18 mouse cellular contexts compared by ENCODE assay signal in genomic region chr9:116293110-116293509, GRCm38 (mm10).
DNase-seq lines count a peak whose midpoint lies in the region; ATAC-seq and TF ChIP-seq lines count a peak whose summit lies in the region.
"Had no signal": no experiment of that assay in that cellular context is flagged by ENCODE, and none has a peak within 500 bp of the region (broad histone marks: within the 10 kb centered on the region; RNA-seq: fewer than 3 reads in every experiment).

No protein-coding gene starts in this region.

- no peak for TF ChIP-seq POLR2A in heart, adult 2 months (IDR thresholded peaks at IDR 0.05; ENCODE audit: insufficient read depth, low read depth, low read length)

- intact Hi-C loops in heart, adult 2 months (cut with DNase I) = no loop called here

- no peaks in the 10 kb centered on the region for H3K36me3 ChIP-seq in heart, adult 2 months (ENCODE audit: control insufficient read depth, insufficient read depth, low read length)
- H3K36me3 ChIP-seq in heart, embryonic 11.5 days (ENCODE audit: control insufficient read depth, insufficient read depth, low read length) = no peaks in the 10 kb centered on the region
- no peaks in the 10 kb centered on the region for H3K36me3 ChIP-seq in limb, embryonic 12.5 days
- H3K36me3 ChIP-seq in limb, embryonic 10.5 days = no peaks in the 10 kb centered on the region
- H3K36me3 ChIP-seq in liver, postnatal 0 days (replicated peaks; ENCODE audit: insufficient read depth, low read length) = no peaks in the 10 kb centered on the region
- H3K36me3 ChIP-seq: G1E; hindbrain, embryonic 10.5 days; intestine, embryonic 15.5 days had no signal

- no peak overlapping the region for H3K27ac ChIP-seq in heart, adult 2 months
- H3K27ac ChIP-seq in heart, embryonic 11.5 days (ENCODE audit: low read depth, low read length) = no peak overlapping the region
- H3K27ac ChIP-seq in limb, embryonic 12.5 days = 0 out of 2 replicates have a peak overlapping the region, but pooled peaks have one; percentile 12
- no peak overlapping the region for H3K27ac ChIP-seq in limb, embryonic 10.5 days
- H3K27ac ChIP-seq in liver, postnatal 0 days (ENCODE audit: low read depth) = no peak overlapping the region
- H3K27ac ChIP-seq: hindbrain, embryonic 10.5 days; intestine, embryonic 15.5 days; liver, embryonic 14.5 days had no signal

- DNase-seq in heart, adult 2 months = peak; percentile 30 to 36
- DNase-seq in limb, embryonic 10.5 days (ENCODE audit: low spot score) = no peak
- DNase-seq in kidney, postnatal 36 days = peak; percentile 39 to 62
- peak; percentile 58 for DNase-seq in lung, postnatal 36 days
- DNase-seq in liver, postnatal 0 days = no peak
- DNase-seq: B cell, adult 2 months; cerebellum, postnatal 14 days; gastrocnemius, postnatal 36 days; right cerebral cortex, postnatal 14 days had no signal

- H3K79me2 ChIP-seq in heart, adult 2 months (replicated peaks; ENCODE audit: control insufficient read depth, insufficient read depth, low read length) = no peaks in the 10 kb centered on the region

- no peak overlapping the region for H3K4me2 ChIP-seq in heart, embryonic 11.5 days
- H3K4me2 ChIP-seq in limb, embryonic 12.5 days = no peak overlapping the region
- H3K4me2 ChIP-seq in liver, postnatal 0 days (ENCODE audit: low read depth, low read length) = no peak overlapping the region
- H3K4me2 ChIP-seq: intestine, embryonic 15.5 days; midbrain, embryonic 11.5 days had no signal

- H3K4me1 ChIP-seq in heart, adult 2 months (ENCODE audit: control insufficient read depth, insufficient read depth, low read length) = peaks cover 3% of the 10 kb centered on the region
- no peaks in the 10 kb centered on the region for H3K4me1 ChIP-seq in heart, embryonic 11.5 days (ENCODE audit: control insufficient read depth, insufficient read depth, low read length)
- H3K4me1 ChIP-seq in limb, embryonic 12.5 days (replicated peaks) = peaks cover 2% of the 10 kb centered on the region; the same call in 1 of the 2 replicates
- no peaks in the 10 kb centered on the region for H3K4me1 ChIP-seq in limb, embryonic 10.5 days
- H3K4me1 ChIP-seq in liver, postnatal 0 days (ENCODE audit: insufficient read depth) = peaks cover 2% of the 10 kb centered on the region; the same call in 1 of the 2 replicates
- H3K4me1 ChIP-seq: hindbrain, embryonic 10.5 days; intestine, embryonic 15.5 days had no signal

- no peak for TF ChIP-seq CTCF in heart, adult 2 months (IDR thresholded peaks at IDR 0.05)
- no peak for TF ChIP-seq CTCF in liver, postnatal 0 days (IDR thresholded peaks at IDR 0.05; ENCODE audit: low read depth)

- no peaks in the 10 kb centered on the region for H3K9me3 ChIP-seq in heart, embryonic 11.5 days (replicated peaks; ENCODE audit: control insufficient read depth, low read length)
- no peaks in the 10 kb centered on the region for H3K9me3 ChIP-seq in limb, embryonic 12.5 days
- H3K9me3 ChIP-seq in limb, embryonic 10.5 days (replicated peaks) = no peaks in the 10 kb centered on the region
- H3K9me3 ChIP-seq in liver, postnatal 0 days (ENCODE audit: low read length) = no peaks in the 10 kb centered on the region
- H3K9me3 ChIP-seq: hindbrain, embryonic 10.5 days; intestine, embryonic 15.5 days had no signal

- no peak for ATAC-seq in heart, embryonic 11.5 days (replicated peaks; ENCODE audit: insufficient number of reproducible peaks, low FRiP score, low TSS enrichment)
- ATAC-seq in limb, embryonic 12.5 days (ENCODE audit: insufficient number of reproducible peaks, insufficient read depth, low FRiP score, low TSS enrichment, low read depth) = no peak
- ATAC-seq in liver, postnatal 0 days = no peak
- no peak for ATAC-seq in CD4-positive, CD25-positive, alpha-beta regulatory T cell, adult 4 months
- ATAC-seq: intestine, embryonic 15.5 days had no signal

- no peak overlapping the region for H3K4me3 ChIP-seq in heart, adult 2 months
- no peak overlapping the region for H3K4me3 ChIP-seq in heart, embryonic 11.5 days (ENCODE audit: low read depth, low read length)
- H3K4me3 ChIP-seq in limb, embryonic 12.5 days (replicated peaks) = no peak overlapping the region
- H3K4me3 ChIP-seq in limb, embryonic 10.5 days = no peak overlapping the region
- H3K4me3 ChIP-seq in liver, postnatal 0 days (ENCODE audit: low read depth, low read length) = no peak overlapping the region
- H3K4me3 ChIP-seq: hindbrain, embryonic 10.5 days; intestine, embryonic 15.5 days; myocyte had no signal

- 58% methylated on average over 6 of the region's 6 CpGs for WGBS in heart, adult 2 months
- 55% methylated on average over 6 of the region's 6 CpGs for WGBS in heart, embryonic 11.5 days (ENCODE audit: insufficient replicate concordance)
- 76% methylated on average over 6 of the region's 6 CpGs for WGBS in limb, embryonic 12.5 days
- 83% methylated on average over 6 of the region's 6 CpGs for WGBS in limb, embryonic 10.5 days
- 59% methylated on average over 6 of the region's 6 CpGs for WGBS in liver, postnatal 0 days (ENCODE audit: insufficient replicate concordance)

- H3K27me3 ChIP-seq in heart, adult 2 months (ENCODE audit: control insufficient read depth, insufficient read depth, low read length) = no peaks in the 10 kb centered on the region
- H3K27me3 ChIP-seq in heart, embryonic 11.5 days (ENCODE audit: control insufficient read depth, insufficient read depth, low read length) = no peaks in the 10 kb centered on the region
- H3K27me3 ChIP-seq in limb, embryonic 12.5 days = no peaks in the 10 kb centered on the region
- no peaks in the 10 kb centered on the region for H3K27me3 ChIP-seq in limb, embryonic 10.5 days (ENCODE audit: low read depth, poor library complexity, severe bottlenecking)
- no peaks in the 10 kb centered on the region for H3K27me3 ChIP-seq in liver, postnatal 0 days (ENCODE audit: insufficient read depth, low read length)
- H3K27me3 ChIP-seq: intestine, embryonic 15.5 days had no signal

- no peak overlapping the region for H3K9ac ChIP-seq in heart, adult 2 months (ENCODE audit: low read depth, low read length)
- no peak overlapping the region for H3K9ac ChIP-seq in heart, embryonic 11.5 days (ENCODE audit: low read depth, low read length)
- H3K9ac ChIP-seq in limb, embryonic 12.5 days (replicated peaks) = no peak overlapping the region
- no peak overlapping the region for H3K9ac ChIP-seq in liver, postnatal 0 days (replicated peaks)
- H3K9ac ChIP-seq: intestine, embryonic 15.5 days; liver, embryonic 14.5 days had no signal

- TF ChIP-seq EP300 in heart, adult 2 months (IDR thresholded peaks at IDR 0.05; ENCODE audit: insufficient read depth, low read depth, low read length) = no peak
- no peak for TF ChIP-seq EP300 in liver, postnatal 0 days (IDR thresholded peaks at IDR 0.05; ENCODE audit: low read depth)

Comparison
In these comparisons a context has a peak if more than half of its experiments do, and no peak if none do; other contexts are left out.
1. DNase-seq: peak in heart, adult 2 months (2 of 2), kidney, postnatal 36 days (2 of 2) and lung, postnatal 36 days (single experiment); none in limb, embryonic 10.5 days (single experiment) and liver, postnatal 0 days (single experiment).